Comparison of ENCODE assay signal across 51 mouse cellular contexts in the genomic region with DNA sequence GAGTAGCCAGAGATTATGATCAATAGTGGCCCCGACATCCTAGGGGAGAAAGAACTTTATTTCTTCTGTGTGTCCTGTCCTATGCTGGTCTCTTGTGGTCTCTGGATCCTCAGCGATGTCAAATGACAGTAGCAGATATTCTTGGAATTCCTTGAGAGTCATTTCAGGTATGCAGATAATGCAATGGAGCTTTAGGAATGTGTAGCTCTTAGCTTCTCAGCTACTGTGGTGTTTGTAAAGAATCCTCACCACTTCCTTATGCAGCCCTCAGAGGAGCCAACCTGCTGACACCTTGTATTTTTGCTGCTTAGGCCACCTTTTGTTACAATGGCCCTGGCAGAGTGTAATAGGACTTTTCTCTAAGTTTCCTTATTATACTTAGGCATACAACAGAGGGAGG. TPM values are rescaled to one million over a fixed set of nuclear protein-coding genes. Genes with fewer than 3 reads are reported as not detected.
"Had no signal": no experiment of that assay in that cellular context is flagged by ENCODE, and none has a peak within 500 bp of the region (broad histone marks: within the 10 kb centered on the region; RNA-seq: fewer than 3 reads in every experiment).

No protein-coding gene starts in this region.

- H3K27me3 ChIP-seq: heart, embryonic 12.5 days; heart, embryonic 13.5 days; heart, embryonic 15.5 days; hindbrain, embryonic 12.5 days; hindbrain, embryonic 15.5 days; intestine, embryonic 15.5 days; kidney, embryonic 15.5 days had no signal

- ATAC-seq: hindbrain, embryonic 16.5 days; hindbrain, postnatal 0 days; inflammation-experienced regulatory T-cells, adult 6 months; intestine, embryonic 15.5 days; intestine, embryonic 16.5 days; intestine, postnatal 0 days had no signal

- DNase-seq: heart, postnatal 10 days; heart, postnatal 14 days; heart, postnatal 36 days; heart, postnatal 4 days; kidney, adult 11 months; kidney, adult 18-20 months; kidney, adult 2 months; kidney, adult 8-10 months; kidney, adult 9 months; kidney, postnatal 10 days; kidney, postnatal 14 days; kidney, postnatal 25 days; kidney, postnatal 36 days; kidney, postnatal 4 days; layer of hippocampus, adult 9-11 months; layer of hippocampus, postnatal 36 days had no signal

RNA-seq across cellular contexts. Expression of a gene that starts 4.4 kb away (rescaled TPM):
- total RNA-seq: heart, postnatal 10 days; heart, postnatal 14 days; heart, postnatal 25 days; heart, postnatal 36 days; heart, postnatal 4 days; hematopoietic stem cell, adult 5-6 weeks; hindbrain, postnatal 0 days; layer of hippocampus, adult 18-20 months; layer of hippocampus, adult 2 months; layer of hippocampus, adult 8-10 months; layer of hippocampus, postnatal 10 days; layer of hippocampus, postnatal 14 days; layer of hippocampus, postnatal 25 days; layer of hippocampus, postnatal 36 days; left cerebral cortex, adult 18-20 months; left cerebral cortex, adult 2 months had no signal
- polyA plus RNA-seq: heart, embryonic 14.5 days; heart, postnatal 0 days; hindbrain, embryonic 15.5 days; inflammation-experienced regulatory T-cells, adult 6 months; intestine, embryonic 14.5 days; intestine, embryonic 15.5 days; intestine, embryonic 16.5 days; intestine, postnatal 0 days; kidney, adult 2 months; kidney, embryonic 14.5 days; kidney, embryonic 15.5 days; kidney, embryonic 16.5 days; large intestine, adult 2 months had no signal

RNA-seq across cellular contexts. Expression of a gene that starts 51.1 kb away (rescaled TPM):
- total RNA-seq: hindbrain, postnatal 0 days had no signal

RNA-seq across cellular contexts. Expression of a gene that starts 51.4 kb away (rescaled TPM):
- total RNA-seq: heart, postnatal 10 days; heart, postnatal 14 days; heart, postnatal 25 days; heart, postnatal 36 days; heart, postnatal 4 days; hematopoietic stem cell, adult 5-6 weeks; hindbrain, postnatal 0 days; layer of hippocampus, adult 18-20 months; layer of hippocampus, adult 2 months; layer of hippocampus, adult 8-10 months; layer of hippocampus, postnatal 10 days; layer of hippocampus, postnatal 14 days; layer of hippocampus, postnatal 25 days; layer of hippocampus, postnatal 36 days; left cerebral cortex, adult 18-20 months; left cerebral cortex, adult 2 months had no signal
- polyA plus RNA-seq: heart, embryonic 11.5 days; heart, embryonic 12.5 days; heart, embryonic 13.5 days; heart, embryonic 14.5 days; heart, embryonic 15.5 days; heart, embryonic 16.5 days; heart, postnatal 0 days; hindbrain, embryonic 10.5 days; hindbrain, embryonic 11.5 days; hindbrain, embryonic 12.5 days; hindbrain, embryonic 13.5 days; hindbrain, embryonic 14.5 days; hindbrain, embryonic 15.5 days; hindbrain, embryonic 16.5 days; hindbrain, postnatal 0 days; inflammation-experienced regulatory T-cells, adult 6 months; intestine, embryonic 14.5 days; intestine, embryonic 15.5 days; intestine, embryonic 16.5 days; intestine, postnatal 0 days; kidney, adult 2 months; kidney, embryonic 14.5 days; kidney, embryonic 15.5 days; kidney, embryonic 16.5 days; kidney, postnatal 0 days; large intestine, adult 2 months had no signal
